Mouse (Mus musculus) G1E (cell line): Measurements from ENCODE around the gene Gm20888. TPM values are rescaled to one million over a fixed set of nuclear protein-coding genes. Genes with fewer than 3 reads are reported as not detected.
"Not testable (repeated sequence)": the region's sequence is repeated elsewhere in the genome, so short reads cannot be mapped to it uniquely, and the experiment has no call there.

Experiments used
- ATAC-seq: 2 replicates; pipeline ENCODE4 v1.8.0; 2016; ENCODE audit warnings: mild to moderate bottlenecking; ENCODE audit not compliant: insufficient number of reproducible peaks, poor library complexity, low FRiP score, severe bottlenecking; ENCODE audit errors: extremely low read depth
- DNase-seq: peaks from one replicate; pipeline ENCODE4 v3.0.0; 2012; ENCODE audit warnings: low spot score
- H3K27me3 ChIP-seq: 2 replicates; pipeline ENCODE4 v1.6.1; 2012; ENCODE audit warnings: mild to moderate bottlenecking, low read length, inconsistent platforms; ENCODE audit not compliant: insufficient read depth
- H3K36me3 ChIP-seq: replicated peaks from 2 replicates; pipeline ENCODE3; 2012; ENCODE audit warnings: mild to moderate bottlenecking, inconsistent platforms
- H3K4me1 ChIP-seq: 2 replicates; pipeline ENCODE4 v1.6.1; 2012; ENCODE audit warnings: low read depth, low read length, inconsistent platforms, mixed read lengths; ENCODE audit not compliant: insufficient read depth
- H3K4me3 ChIP-seq: 2 replicates; pipeline ENCODE4 v1.5.1; 2012; ENCODE audit warnings: low read depth, mild to moderate bottlenecking, inconsistent platforms, low read length, moderate library complexity, mixed read lengths
- H3K9me3 ChIP-seq: replicated peaks from 2 replicates; pipeline ENCODE4 v1.6.1; 2012; ENCODE audit warnings: inconsistent platforms
- polyA plus RNA-seq: library from polyadenylated mRNA; stranded (reverse); fragments of >175 nt; gene quantifications from 2 replicates; pipeline ENCODE4 v1.2.3, GENCODE M21; 2012
- total RNA-seq, 2 experiments: library from RNA; stranded (forward) in 1 of 2; stranded (reverse) in 1 of 2; fragments of 200-1000 nt in 1 of 2; fragments of >200 nt in 1 of 2; fragmentation: Nextera tagmentation in 1 of 2; gene quantifications; 2 replicates each; pipeline ENCODE4 v1.2.3; 2014 to 2017

The Gm20888 gene
- total RNA-seq (2014; fragmentation: Nextera tagmentation): not detected in 2 replicates
- not detected in 2 replicates for total RNA-seq (2017)
- polyA plus RNA-seq: not detected in 2 replicates

- not testable (repeated sequence) for H3K9me3 ChIP-seq, ATAC-seq, DNase-seq, H3K27me3 ChIP-seq, H3K4me3 ChIP-seq, H3K4me1 ChIP-seq, H3K36me3 ChIP-seq
These were observed at the start of gene Gm20888 for GRCm38 (mm10) chrY:70441582-70441981. TSS of gene Gm20888 (plus strand) at chrY:70441882.

Other genes starting within 250 kb of the Gm20888 start
- gene Gm21118, start 168.2 kb upstream of the Gm20888 start, total RNA-seq (2014; fragmentation: Nextera tagmentation): not detected in 2 replicates
- not detected in 2 replicates for gene Gm21118, start 168.2 kb upstream of the Gm20888 start, total RNA-seq (2017)
- gene Gm21118, start 168.2 kb upstream of the Gm20888 start, polyA plus RNA-seq: not detected in 2 replicates
- not detected in 2 replicates for gene Gm29423, start 138.6 kb upstream of the Gm20888 start, total RNA-seq (2014; fragmentation: Nextera tagmentation)
- not detected in 2 replicates for gene Gm29423, start 138.6 kb upstream of the Gm20888 start, total RNA-seq (2017)
- not detected in 2 replicates for gene Gm29423, start 138.6 kb upstream of the Gm20888 start, polyA plus RNA-seq
- gene Gm29644, start 138.5 kb upstream of the Gm20888 start, total RNA-seq (2014; fragmentation: Nextera tagmentation): not detected in 2 replicates
- not detected in 2 replicates for gene Gm29644, start 138.5 kb upstream of the Gm20888 start, total RNA-seq (2017)
- gene Gm29644, start 138.5 kb upstream of the Gm20888 start, polyA plus RNA-seq: not detected in 2 replicates